Mouse (Mus musculus) bone marrow, adult 2 months (tissue): Measurements from ENCODE around the gene Chchd6. TPM values are rescaled to one million over a fixed set of nuclear protein-coding genes. Genes with fewer than 3 reads are reported as not detected.

Experiments used
- H3K27ac ChIP-seq: fragments of 200-500 bp; 2 replicates; pipeline ENCODE4 v1.5.1; 2012; ENCODE audit warnings: low read depth, mild to moderate bottlenecking, control low read depth, inconsistent platforms, low read length; ENCODE audit not compliant: control insufficient read depth, poor library complexity, insufficient read depth
- H3K4me1 ChIP-seq: fragments of 200-500 bp; 2 replicates; pipeline ENCODE4 v1.6.1; 2011; ENCODE audit warnings: low read length; ENCODE audit not compliant: control insufficient read depth, insufficient read depth
- H3K4me3 ChIP-seq: fragments of 200-500 bp; replicated peaks from 2 replicates; pipeline ENCODE3; 2011; ENCODE audit warnings: mild to moderate bottlenecking, low read depth, low read length, control low read depth; ENCODE audit not compliant: control insufficient read depth
- CTCF ChIP-seq: fragments of 200-500 bp; IDR thresholded peaks from 2 replicates; pipeline ENCODE4 v1.5.1; 2011; ENCODE audit warnings: low read length, control low read depth; ENCODE audit not compliant: control insufficient read depth, insufficient read depth
- POLR2A ChIP-seq: fragments of 200-500 bp; IDR thresholded peaks from 2 replicates; pipeline ENCODE4 v1.6.1; 2011; ENCODE audit warnings: low read depth, mild to moderate bottlenecking, control low read depth, low read length, borderline replicate concordance; ENCODE audit not compliant: control insufficient read depth
- WGBS: fragments of 180-500 bp; shearing (Covaris S2); methylation state at CpG from one replicate; pipeline ENCODE4 v1.1.7; 2018; 5-methylcytosine and 5-hydroxymethylcytosine counted together
- polyA plus RNA-seq: library from polyadenylated mRNA; stranded (reverse); fragments of >200 nt; gene quantifications from 2 replicates; pipeline ENCODE4 v1.2.4, GENCODE M21; 2011; ENCODE audit warnings: low replicate concordance; ENCODE audit not compliant: missing spikeins, insufficient read depth, insufficient read length

The Chchd6 gene
- polyA plus RNA-seq, 1 experiment, result 7.3 TPM

DNA sequence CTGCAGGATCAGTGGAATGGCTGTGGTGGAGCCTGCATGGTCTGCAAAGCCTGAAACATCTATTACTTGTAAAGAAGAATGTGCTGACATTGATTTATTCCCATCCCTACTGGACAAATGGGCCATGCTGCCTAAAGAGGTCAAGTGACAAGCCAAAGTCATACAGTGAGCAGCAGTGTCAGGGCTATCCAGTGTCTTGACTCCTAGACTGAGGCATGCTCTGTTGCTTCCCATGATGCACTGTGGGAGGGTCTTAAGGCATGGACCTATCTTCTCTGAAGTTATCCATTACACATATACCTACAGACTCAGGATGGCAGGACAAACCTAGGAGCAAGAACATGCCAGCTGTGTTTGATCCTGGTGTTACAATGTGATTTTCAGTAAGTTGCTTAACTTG, 175.3 kb downstream of the Chchd6 start:
- H3K4me3 ChIP-seq, result no peak overlapping the region
- no peak for TF ChIP-seq POLR2A
- TF ChIP-seq CTCF, result no peak
- peaks cover 6% of the 10 kb centered on the region for H3K4me1 ChIP-seq
- no peak overlapping the region for H3K27ac ChIP-seq

DNA sequence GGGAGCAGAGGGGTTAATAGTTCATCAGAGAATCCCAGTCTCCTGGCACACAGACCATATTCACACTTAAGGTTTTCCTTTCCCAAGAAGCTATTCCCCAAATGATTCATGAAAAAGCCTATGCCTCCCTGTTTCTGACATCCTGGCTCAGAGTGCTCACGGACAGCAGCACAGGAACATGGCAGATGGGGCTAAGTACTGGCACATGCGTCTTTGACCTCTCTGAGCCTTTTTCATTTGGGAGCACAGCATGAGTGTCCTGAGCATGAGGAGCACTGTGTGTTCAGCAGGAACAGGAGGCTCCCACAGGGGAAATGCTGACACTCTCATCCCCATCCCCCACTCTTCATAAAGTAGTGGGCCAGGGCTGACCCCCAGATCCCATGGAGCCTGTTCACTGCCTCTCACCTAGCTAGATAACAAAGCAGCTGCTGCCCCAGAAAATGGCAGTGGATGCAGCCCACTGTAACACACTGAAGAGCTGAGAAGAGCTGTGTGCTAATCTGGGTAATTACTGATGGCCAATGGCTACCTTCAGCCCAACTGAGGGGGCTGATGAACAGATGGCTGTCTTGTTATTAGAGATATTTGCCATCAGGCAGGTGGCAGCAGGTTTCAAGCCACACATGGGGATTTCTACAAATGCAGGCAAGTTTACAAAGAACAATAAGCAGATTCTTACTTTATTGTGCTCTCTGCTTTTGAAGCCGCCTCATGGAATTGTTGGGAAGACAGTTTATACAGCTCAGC, 176.2 kb downstream of the Chchd6 start:
- Histone ChIP-seq H3K4me3 (no peak overlapping the region), H3K27ac (no peak overlapping the region), H3K4me1 (peaks cover 6% of the 10 kb centered on the region)
- 87% methylated on average over 3 of the region's 3 CpGs for WGBS
- TF ChIP-seq CTCF (no peak), POLR2A (no peak)

DNA sequence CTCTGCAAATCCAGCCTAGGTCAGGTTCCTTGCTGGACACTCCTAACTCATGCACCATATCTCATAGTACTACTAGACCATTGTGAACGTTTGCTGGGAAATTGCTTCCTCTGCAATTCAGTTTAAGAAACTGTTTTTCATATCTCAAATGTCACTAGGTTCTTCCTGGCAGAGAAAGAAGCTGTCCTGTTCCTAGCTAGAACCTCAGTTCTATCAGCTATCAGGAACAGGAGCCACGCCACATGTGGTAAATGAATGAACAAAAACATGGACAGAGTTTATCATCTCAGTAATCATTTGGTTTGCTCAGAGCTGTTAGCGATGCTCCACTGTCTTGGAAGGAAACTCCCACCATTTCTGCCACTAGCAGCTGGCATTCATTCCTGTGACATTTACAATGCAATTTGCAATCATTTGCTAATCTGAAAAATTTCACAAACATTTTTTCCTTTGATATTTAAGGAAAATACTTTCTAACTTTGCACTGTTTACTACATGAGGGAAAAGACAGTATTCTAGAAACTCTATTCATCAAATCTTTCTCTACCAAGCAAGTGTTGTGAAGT, 179.3 kb downstream of the Chchd6 start:
- H3K27ac ChIP-seq, result no peak overlapping the region
- TF ChIP-seq POLR2A, result no peak
- TF ChIP-seq CTCF, result no peak
- H3K4me1 ChIP-seq, result peaks cover 1% of the 10 kb centered on the region; the same call in 1 of the 2 replicates
- 51% methylated on average over 3 of the region's 3 CpGs for WGBS
- H3K4me3 ChIP-seq, result no peak overlapping the region

DNA sequence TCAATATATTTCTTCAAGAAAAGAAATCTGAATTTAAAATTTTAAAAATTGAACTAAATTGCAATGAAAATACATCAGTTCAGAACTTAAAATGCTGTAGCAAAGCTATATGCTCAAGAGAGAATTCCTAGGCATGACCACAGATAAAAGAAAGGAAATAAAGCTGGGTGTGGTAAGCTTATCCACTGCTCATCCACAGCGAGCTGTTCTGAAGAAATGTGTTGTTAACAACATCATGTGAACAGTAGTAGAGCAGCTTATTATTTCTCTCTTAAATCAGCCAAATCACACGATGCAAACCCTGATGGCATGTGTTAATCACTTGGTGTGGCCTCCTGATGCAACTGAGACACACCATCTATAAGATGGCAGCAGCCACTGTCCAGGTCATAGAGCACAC, 180.4 kb downstream of the Chchd6 start:
- H3K4me3 ChIP-seq, result no peak overlapping the region
- WGBS, result 53% methylated on average over 2 of the region's 2 CpGs
- H3K4me1 ChIP-seq, result peaks cover 1% of the 10 kb centered on the region; the same call in 1 of the 2 replicates
- TF ChIP-seq CTCF, result no peak
- no peak for TF ChIP-seq POLR2A
- H3K27ac ChIP-seq, result no peak overlapping the region

DNA sequence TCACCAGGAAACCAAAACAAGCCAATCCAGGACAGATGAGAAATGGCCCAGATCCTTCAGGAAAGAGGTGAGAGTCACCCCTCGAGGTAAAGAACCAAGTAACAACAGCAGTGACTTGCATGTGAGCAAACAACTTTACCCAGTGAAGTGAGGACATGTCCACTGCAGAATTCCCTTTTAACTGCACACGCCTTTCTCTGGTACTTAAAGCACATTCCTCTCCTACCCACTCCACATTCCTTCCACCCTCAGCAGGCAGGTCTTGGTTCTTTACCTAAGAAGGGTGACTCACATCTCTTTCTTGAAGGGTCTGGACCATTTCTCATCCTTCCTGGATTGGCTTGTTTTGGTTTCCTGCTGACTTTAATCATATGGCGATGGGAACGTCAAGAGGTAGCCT, 181.3 kb downstream of the Chchd6 start:
- 85% methylated on average over 4 of the region's 4 CpGs for WGBS
- Histone ChIP-seq H3K4me3 (no peak overlapping the region), H3K27ac (no peak overlapping the region), H3K4me1 (peaks cover 1% of the 10 kb centered on the region; the same call in 1 of the 2 replicates)
- TF ChIP-seq POLR2A, result no peak
- TF ChIP-seq CTCF, result no peak

DNA sequence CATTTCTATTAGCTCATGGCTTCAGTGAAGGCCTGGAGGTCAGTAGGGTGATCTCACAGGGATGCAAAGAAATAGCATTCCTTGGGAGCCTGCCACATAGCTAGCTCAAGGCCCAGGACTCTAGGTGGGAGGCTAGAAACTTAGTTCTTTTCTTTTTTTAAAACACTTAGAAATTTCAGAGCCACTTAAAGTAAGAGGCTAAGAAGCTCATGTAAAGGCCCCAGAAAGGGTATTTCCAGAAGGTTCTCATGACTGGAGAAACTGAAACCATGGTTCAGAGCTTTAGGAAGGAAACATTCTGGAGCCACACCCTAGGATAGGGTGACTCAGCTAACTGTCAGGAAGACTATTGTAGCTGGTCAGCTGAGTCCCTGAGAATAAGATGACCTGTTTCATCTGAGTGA, 182.0 kb downstream of the Chchd6 start:
- Histone ChIP-seq H3K27ac (no peak overlapping the region), H3K4me3 (no peak overlapping the region), H3K4me1 (peaks cover 1% of the 10 kb centered on the region; the same call in 1 of the 2 replicates)
- TF ChIP-seq POLR2A (no peak), CTCF (no peak)

DNA sequence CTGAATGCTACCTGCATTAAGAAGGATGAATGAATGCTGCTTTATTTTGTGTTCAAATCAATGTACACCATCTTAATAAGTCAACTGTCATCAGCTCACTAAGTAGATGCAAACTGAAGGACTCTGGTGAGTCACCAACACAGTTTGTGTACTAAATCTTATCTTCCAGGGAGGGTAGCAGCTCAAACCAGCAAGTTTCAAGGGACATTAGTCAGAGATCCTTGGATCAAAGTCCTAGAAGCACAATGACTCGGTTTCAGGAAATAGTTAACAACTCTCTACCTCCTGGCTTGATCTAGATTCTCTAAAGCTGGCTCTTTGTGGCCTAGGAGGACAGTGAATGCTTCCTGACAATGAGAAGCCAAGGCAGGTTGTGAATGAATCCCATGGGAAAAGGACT, 182.9 kb downstream of the Chchd6 start:
- Histone ChIP-seq H3K27ac (no peak overlapping the region), H3K4me3 (no peak overlapping the region), H3K4me1 (peaks cover 1% of the 10 kb centered on the region; the same call in 1 of the 2 replicates)
- WGBS, result 58% methylated on average over 1 of the region's 1 CpGs
- TF ChIP-seq CTCF, result no peak
- TF ChIP-seq POLR2A, result no peak

DNA sequence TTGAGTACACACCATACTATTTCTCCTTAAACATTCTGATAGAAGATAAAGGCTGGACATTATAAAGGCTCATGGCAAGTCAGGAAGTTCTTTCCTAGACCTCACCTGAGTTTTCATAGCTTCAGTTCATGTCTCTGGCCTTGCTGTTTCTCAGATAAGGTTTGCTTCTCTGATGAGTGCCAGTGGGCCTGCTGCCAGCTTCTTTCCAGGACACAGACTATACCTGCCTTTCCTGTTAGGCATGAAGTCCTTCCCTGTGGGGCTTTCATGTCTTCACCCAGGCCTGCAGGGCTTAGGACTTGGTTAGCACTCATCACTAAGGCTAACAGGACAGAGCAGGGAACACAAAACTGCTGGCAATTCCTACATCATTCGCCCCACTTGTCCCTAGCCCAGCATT, 186.4 kb downstream of the Chchd6 start:
- H3K4me1 ChIP-seq, result no peaks in the 10 kb centered on the region
- H3K4me3 ChIP-seq, result no peak overlapping the region
- TF ChIP-seq CTCF (no peak), POLR2A (no peak)
- no peak overlapping the region for H3K27ac ChIP-seq
- WGBS, result 76% methylated on average over 1 of the region's 1 CpGs
